Mouse (Mus musculus): ENCODE data around the gene Ntrk1.

DNA sequence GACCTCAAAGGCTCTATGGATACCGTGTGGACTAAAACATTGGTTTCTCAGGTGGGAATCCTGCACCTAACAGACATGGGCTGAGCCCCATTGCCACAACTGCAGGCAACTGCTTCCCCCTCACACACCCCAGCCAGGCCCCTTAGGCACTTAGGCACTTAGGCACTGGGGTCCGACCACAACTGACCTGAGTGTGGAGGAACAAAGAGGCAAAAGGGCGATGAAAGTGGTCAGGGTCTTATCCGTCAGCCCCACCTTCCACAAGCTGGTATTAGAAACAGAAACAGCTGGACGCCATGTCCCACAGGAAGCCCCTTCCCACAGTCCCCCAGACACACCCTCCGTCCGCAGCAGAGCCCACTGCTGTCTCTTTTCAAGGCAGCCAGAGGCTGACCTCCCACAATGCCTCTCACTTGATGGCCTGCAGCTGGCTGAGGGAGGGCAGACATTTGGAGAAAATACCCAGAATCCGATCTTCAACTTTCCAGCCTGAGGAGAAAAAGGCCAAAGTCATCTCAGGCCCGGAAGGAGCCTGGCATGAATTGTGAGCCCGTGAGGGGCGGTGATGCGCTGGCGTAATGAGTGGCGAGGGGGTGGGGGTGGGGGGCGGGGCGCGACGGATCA is 49.8 kb downstream of the Ntrk1 start:
- TF ChIP-seq CTCF (IDR thresholded peaks at IDR 0.05; ENCODE audit: low read depth) (no peak), EP300 (IDR thresholded peaks at IDR 0.05; ENCODE audit: low read depth) (no peak)

Measured in heart, postnatal 0 days (tissue).